Mouse (Mus musculus) frontal cortex, postnatal 14 days (tissue): ENCODE results near the gene Gm5169.
"Not testable (repeated sequence)": the region's sequence is repeated elsewhere in the genome, so short reads cannot be mapped to it uniquely, and the experiment has no call there.

ENCODE experiments used
- DNase-seq, 2 experiments: peaks; one replicate each; pipeline ENCODE4 v3.0.0; 2022; ENCODE audit warnings: low spot score in 2 of 2

The Gm5169 gene

GRCm38 (mm10) chrX:25301355-25301754, at the start of gene Gm5169:
Gm5169 (minus strand) TSS chrX:25301455.
- DNase-seq: not testable (repeated sequence)

GRCm38 (mm10) chrX:25347424-25347823, 46.2 kb upstream of the Gm5169 start:
- DNase-seq: not testable (repeated sequence)
